Mouse (Mus musculus) megakaryocyte, embryonic 14.5 days (primary cell): ENCODE measurements around the gene Fkbpl. TPM values are rescaled to one million over a fixed set of nuclear protein-coding genes. Genes with fewer than 3 reads are reported as not detected.

Source experiments
- H3K27me3 ChIP-seq: replicated peaks from 2 replicates; pipeline ENCODE3; 2012; ENCODE audit warnings: inconsistent platforms
- H3K36me3 ChIP-seq: replicated peaks from 2 replicates; pipeline ENCODE3; 2012; ENCODE audit warnings: low read length, inconsistent platforms, mixed read lengths
- H3K4me1 ChIP-seq: 2 replicates; pipeline ENCODE4 v1.6.1; 2012; ENCODE audit warnings: inconsistent platforms
- H3K4me3 ChIP-seq: replicated peaks from 2 replicates; pipeline ENCODE3; 2012; ENCODE audit warnings: moderate library complexity, mild to moderate bottlenecking, inconsistent platforms
- H3K9me3 ChIP-seq: 2 replicates; pipeline ENCODE4 v1.6.1; 2012; ENCODE audit warnings: inconsistent platforms
- FLI1 ChIP-seq: IDR thresholded peaks from 2 replicates; pipeline ENCODE4 v1.6.1; 2012; ENCODE audit warnings: low read length, inconsistent platforms, mixed read lengths
- GATA1 ChIP-seq: IDR thresholded peaks from 3 replicates; pipeline ENCODE4 v1.6.1; 2012; ENCODE audit warnings: mixed read lengths, low read length, inconsistent platforms, borderline replicate concordance
- polyA plus RNA-seq: library from polyadenylated mRNA; stranded (reverse); fragments of >175 nt; gene quantifications from 2 replicates; pipeline ENCODE4 v1.2.3, GENCODE M21; 2012; ENCODE audit warnings: low replicate concordance; ENCODE audit not compliant: insufficient read depth

The Fkbpl gene
- 6.1 and 22.5 TPM in 2 replicates for polyA plus RNA-seq

DNA sequence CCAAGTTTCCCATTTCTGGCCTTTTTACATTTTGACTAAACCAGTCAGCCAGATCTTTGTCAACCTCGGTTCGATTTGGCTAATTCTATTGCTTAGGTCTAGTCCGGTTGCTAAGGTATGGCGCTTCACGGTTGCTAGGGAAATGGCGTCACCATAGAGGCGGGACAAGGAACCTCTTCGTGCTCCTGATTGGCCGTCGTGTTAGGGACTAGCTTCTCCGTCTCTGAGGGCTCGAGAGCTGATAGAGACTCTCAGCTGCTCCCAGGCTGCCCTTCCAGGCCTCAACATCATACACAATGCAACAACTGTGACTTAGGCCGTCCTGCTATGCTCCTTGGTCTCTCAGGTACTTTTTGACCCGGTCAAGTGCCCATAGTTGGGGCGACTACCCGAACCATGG, at the start of gene Fkbpl:
TSS of gene Fkbpl (plus strand) at position 157 of the 400 bp plus-strand sequence.
- Histone ChIP-seq H3K9me3 (no peaks in the 10 kb centered on the region), H3K4me3 (peak within 1 kb of the TSS; percentile 100), H3K36me3 (peaks cover 29% of the 10 kb centered on the region), H3K27me3 (peaks cover 2% of the 10 kb centered on the region), H3K4me1 (peaks cover 87% of the 10 kb centered on the region)
- TF ChIP-seq FLI1 = peak; percentile 45; the same call in 1 of the 2 replicates
- TF ChIP-seq GATA1 = no peak

DNA sequence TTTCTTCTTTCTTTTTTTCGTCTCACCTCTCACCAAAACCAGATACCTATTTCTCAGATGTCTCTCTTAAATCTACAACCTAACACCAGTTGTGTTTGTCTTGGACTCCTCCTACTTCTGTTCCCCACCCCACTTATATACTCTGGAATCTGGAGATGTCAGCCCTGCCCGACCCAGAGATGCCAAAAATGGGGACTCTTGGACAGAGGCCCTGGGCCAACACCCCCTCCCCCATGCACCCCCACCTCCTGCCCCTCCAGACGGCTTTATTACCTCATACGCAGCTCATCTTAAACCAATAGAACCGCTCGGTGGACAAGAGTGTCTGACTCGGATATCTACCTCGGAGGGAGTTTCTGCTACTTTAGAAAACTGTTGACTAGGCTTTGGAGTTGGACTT, 48.5 kb upstream of the Fkbpl start:
- Histone ChIP-seq H3K9me3 (no peaks in the 10 kb centered on the region), H3K36me3 (peaks cover 62% of the 10 kb centered on the region), H3K4me1 (peaks cover 62% of the 10 kb centered on the region), H3K4me3 (no peak overlapping the region), H3K27me3 (no peaks in the 10 kb centered on the region)
- no peak for TF ChIP-seq FLI1
- no peak for TF ChIP-seq GATA1

DNA sequence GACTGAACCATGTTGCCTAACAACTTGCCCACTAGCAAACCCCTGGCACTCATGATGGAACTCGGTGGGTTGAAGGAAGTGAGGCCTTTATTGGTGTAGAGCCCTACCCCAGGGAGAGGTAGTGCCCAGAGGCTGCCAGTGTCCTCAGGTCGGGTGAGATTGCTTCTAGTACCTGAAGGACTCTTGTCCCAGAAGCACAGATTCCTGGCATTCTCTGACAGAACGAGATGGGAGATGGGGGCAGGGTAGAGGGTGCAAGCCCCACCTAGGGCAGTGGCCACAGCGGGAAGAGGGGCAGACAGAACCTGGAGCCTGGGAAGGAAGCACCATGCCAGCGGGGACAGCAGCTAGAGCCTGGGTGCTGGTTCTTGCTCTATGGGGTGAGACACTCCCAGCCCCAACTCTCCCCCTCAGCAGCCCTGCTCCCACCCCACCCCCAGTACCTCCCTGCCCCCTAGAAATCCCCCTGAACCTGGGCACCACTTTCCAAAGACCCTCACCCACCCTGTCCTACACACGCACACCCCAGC, 46.9 kb upstream of the Fkbpl start, which contains the start of gene Ager:
TSS of gene Ager (plus strand) at position 297 of the 530 bp plus-strand sequence.
- Histone ChIP-seq H3K9me3 (no peaks in the 10 kb centered on the region), H3K4me3 (no peak within 1 kb of the TSS), H3K27me3 (no peaks in the 10 kb centered on the region), H3K36me3 (peaks cover 74% of the 10 kb centered on the region), H3K4me1 (peaks cover 67% of the 10 kb centered on the region)
- TF ChIP-seq FLI1 (no peak), GATA1 (no peak)

DNA sequence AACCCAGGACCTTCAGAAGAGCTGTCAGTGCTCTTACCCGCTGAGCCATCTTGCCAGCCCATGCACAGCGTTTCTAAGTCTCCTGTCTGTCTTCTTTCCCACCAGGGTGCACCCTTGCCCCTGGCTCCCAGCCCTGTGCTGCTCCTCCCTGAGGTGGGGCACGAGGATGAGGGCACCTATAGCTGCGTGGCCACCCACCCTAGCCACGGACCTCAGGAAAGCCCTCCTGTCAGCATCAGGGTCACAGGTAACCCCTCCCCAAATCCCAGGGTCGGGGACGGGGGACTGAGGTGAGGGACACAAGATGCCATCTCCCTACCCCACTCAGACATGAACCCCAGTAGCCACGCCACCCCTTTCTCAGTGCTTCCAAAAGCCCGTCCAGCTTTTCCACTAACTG, 44.7 kb upstream of the Fkbpl start:
- Histone ChIP-seq H3K27me3 (no peaks in the 10 kb centered on the region), H3K36me3 (peaks cover 56% of the 10 kb centered on the region), H3K4me1 (peaks cover 58% of the 10 kb centered on the region), H3K4me3 (no peak overlapping the region), H3K9me3 (no peaks in the 10 kb centered on the region)
- no peak for TF ChIP-seq FLI1

DNA sequence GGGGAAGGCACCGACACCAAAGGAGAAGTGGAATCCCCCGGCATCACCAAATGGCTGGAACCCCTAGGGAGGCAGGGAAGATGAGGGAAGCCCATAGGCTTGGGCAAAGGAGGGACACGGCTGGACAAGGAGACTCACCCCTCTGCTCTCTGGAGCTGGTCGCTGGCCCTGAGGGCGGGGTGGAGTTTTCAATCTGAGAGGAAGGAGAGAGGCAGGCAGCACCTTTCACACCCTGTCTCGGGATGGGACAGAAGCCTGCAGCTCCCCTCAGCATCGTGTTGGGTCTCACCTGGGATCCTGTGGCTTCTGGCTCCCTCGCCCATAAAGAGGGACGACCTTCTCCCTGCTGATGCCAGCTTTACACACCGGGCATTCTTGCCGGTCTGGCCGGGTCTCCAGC, 42.8 kb upstream of the Fkbpl start:
- TF ChIP-seq GATA1 = no peak
- H3K4me3 ChIP-seq = peak overlapping the region; percentile 42

DNA sequence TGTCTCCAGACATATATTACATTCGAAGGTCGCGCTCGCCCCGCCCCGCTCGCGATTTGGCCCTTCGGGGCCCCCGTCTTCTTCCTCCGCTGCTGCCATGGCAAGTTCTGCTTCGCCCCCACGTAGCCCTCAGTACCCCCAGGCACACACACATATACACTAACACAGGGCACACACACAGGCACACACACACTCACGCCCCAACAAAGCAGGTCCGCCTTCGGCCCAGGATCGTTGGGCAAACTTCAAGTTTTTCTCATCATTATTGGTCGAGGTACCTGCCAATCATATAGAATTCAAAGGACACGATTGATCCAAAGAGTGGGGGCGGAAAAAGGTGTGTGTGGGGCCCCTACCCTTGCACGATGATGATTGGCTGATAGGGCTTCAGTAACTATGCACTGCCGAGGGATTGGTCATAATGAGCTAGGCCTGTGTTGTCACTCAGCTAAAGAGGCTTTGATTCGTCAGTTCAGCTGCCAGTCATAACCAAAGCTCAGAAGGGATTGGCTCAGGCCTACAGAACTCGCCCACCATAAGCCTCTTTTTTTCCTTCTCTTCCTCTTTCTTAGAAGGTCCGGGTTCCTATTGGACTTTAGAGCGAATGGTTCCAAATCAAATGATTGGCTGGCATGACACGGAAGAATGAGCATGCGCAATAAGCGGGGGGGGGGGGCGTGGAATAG, 41.0 kb upstream of the Fkbpl start, which contains the start of gene Rnf5:
TSS of gene Rnf5 (minus strand) at position 316 of the 686 bp plus-strand sequence.
- peaks cover 68% of the 10 kb centered on the region for H3K4me1 ChIP-seq
- no peaks in the 10 kb centered on the region for H3K27me3 ChIP-seq
- H3K36me3 ChIP-seq = peaks cover 49% of the 10 kb centered on the region
- TF ChIP-seq GATA1 (no peak), FLI1 (no peak)
- peak within 1 kb of the TSS; percentile 99 for H3K4me3 ChIP-seq
- H3K9me3 ChIP-seq = no peaks in the 10 kb centered on the region

More for the DNA sequence above, 42.8 kb upstream of the Fkbpl start:
- Histone ChIP-seq H3K4me1 (peaks cover 61% of the 10 kb centered on the region), H3K9me3 (no peaks in the 10 kb centered on the region), H3K27me3 (no peaks in the 10 kb centered on the region), H3K36me3 (peaks cover 37% of the 10 kb centered on the region)

DNA sequence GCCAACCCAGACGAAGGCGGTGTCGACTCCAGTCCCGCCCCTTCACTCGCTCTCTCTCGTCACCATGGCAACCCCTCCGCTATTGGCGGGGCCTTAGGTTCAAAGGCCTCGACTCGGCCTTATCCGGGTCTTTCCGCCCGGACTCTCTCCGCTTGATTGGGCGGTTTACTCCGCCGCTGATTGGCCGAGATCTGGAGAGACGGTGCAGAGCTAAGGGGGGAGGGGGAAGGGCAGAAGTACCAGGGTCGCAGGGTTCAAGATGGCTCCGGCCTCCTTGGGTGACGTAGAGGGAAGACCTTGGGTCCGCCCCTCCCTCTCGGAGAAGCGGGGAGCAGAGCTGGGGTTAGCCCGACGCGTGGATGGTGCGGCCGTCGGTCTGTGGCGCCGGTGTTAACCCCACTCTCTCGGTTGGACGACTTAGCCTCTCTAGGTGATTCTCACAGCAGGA, 40.5 kb upstream of the Fkbpl start, which contains the start of gene Agpat1:
TSS of gene Agpat1 (plus strand) at position 202 of the 448 bp plus-strand sequence.
- peaks cover 49% of the 10 kb centered on the region for H3K36me3 ChIP-seq
- no peak for TF ChIP-seq FLI1
- no peak for TF ChIP-seq GATA1
- H3K4me3 ChIP-seq = peak within 1 kb of the TSS; percentile 99
- no peaks in the 10 kb centered on the region for H3K27me3 ChIP-seq
- H3K4me1 ChIP-seq = peaks cover 72% of the 10 kb centered on the region
- no peaks in the 10 kb centered on the region for H3K9me3 ChIP-seq

DNA sequence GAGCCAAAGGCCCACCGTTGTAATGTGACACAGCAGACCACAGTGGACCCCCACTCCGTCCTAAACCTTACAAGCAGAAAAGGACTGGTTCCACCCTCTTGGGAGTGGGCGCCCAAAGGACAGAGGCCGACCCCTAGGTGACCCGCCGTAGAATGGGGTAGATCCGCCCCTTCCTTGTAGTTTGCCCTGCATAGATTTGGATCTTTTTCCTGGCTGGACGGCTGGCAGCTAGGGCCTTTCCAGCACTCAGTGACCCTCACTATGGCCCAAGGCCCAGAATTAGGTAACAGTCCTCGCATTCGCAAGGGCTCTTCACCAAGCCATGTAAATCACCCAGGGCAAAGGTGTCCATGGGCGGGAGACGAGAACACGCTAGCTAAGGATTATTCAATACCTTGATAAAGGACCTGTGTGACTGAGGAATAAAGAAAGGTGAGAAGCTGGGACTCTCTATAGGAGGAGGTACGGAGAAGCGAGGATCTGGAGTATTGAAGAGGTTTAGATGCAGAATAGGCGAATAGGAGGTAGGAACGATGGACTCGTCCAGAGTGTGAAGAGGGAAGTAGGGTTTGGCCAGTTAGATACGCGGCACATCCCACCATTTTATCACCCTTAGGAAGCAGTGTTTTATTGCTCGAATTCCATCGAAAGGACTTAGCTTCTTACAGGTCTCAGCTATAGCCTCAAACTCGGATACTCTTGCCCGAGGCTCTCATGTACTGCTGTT, 39.9 kb upstream of the Fkbpl start:
- H3K4me1 ChIP-seq = peaks cover 72% of the 10 kb centered on the region

DNA sequence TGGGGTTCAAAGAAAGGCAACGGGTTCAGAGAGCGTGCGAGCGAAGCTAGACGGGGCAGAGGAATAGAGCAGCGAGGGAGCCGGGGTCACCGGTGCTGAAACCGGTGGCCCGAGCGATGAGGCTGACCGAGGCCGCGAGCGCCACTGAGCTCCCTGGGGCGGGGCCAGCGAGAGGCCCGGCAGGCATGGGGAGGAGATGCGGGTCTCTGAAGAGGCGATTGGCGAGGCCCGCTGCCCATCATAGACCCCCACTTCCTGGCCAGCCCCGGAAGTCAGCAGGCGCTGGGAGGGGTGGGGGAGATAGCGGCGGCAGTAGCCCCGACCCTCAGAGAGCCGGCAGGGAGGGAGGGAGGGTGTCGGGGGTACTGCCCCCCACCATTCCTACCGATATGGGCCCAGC, 39.0 kb upstream of the Fkbpl start:
- H3K4me1 ChIP-seq = peaks cover 72% of the 10 kb centered on the region
- TF ChIP-seq FLI1 (peak; percentile 53; the same call in 1 of the 2 replicates), GATA1 (no peak)
- H3K36me3 ChIP-seq = peaks cover 47% of the 10 kb centered on the region
- H3K9me3 ChIP-seq = no peaks in the 10 kb centered on the region
- no peaks in the 10 kb centered on the region for H3K27me3 ChIP-seq
- peak overlapping the region; percentile 99 for H3K4me3 ChIP-seq

More for the DNA sequence above, 39.9 kb upstream of the Fkbpl start:
- TF ChIP-seq FLI1 (no peak), GATA1 (no peak)
- peaks cover 47% of the 10 kb centered on the region for H3K36me3 ChIP-seq
- H3K9me3 ChIP-seq = no peaks in the 10 kb centered on the region
- H3K27me3 ChIP-seq = no peaks in the 10 kb centered on the region
- H3K4me3 ChIP-seq = peak overlapping the region; percentile 99
